Mouse (Mus musculus) cortical plate, adult 2 months (tissue): ENCODE results near the gene Fxyd2.

Experiments
- CTCF ChIP-seq: fragments of 200-500 bp; IDR thresholded peaks from 2 replicates; pipeline ENCODE4 v1.5.1; 2011; ENCODE audit warnings: mild to moderate bottlenecking, control low read depth, low read length; ENCODE audit not compliant: insufficient read depth; ENCODE audit errors: extremely low read depth
- POLR2A ChIP-seq: fragments of 200-500 bp; IDR thresholded peaks from 2 replicates; pipeline ENCODE4 v1.6.1; 2011; ENCODE audit warnings: mild to moderate bottlenecking, low read length, control low read depth; ENCODE audit not compliant: insufficient read depth; ENCODE audit errors: extremely low read depth

DNA sequence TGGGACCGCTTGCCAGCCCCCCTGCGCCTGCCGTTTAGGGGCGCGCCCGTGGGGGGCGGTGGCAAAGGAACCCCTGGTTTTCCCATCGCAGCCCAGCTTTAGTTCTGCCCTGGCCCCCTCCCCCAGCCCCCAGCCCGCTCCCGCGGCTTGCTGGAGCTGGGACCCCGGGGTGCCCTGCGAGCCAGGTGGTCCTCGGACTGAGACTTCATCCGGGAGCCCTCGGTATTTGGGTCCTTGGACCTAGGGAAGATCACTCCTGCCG, 31.2 kb downstream of the Fxyd2 start:
- TF ChIP-seq CTCF (no peak), POLR2A (no peak)
